Mouse (Mus musculus): ENCODE data around the gene Smarcd3. TPM values are rescaled to one million over a fixed set of nuclear protein-coding genes. Genes with fewer than 3 reads are reported as not detected.

The Smarcd3 gene
- polyA plus RNA-seq, 1 experiment from 2014 or later = 15.2 TPM

GRCm38 (mm10) chr5:24597221-24597728 lies 26.9 kb downstream of the Smarcd3 start:
- no peak overlapping the region for H3K4me3 ChIP-seq (ENCODE audit: low read depth, low read length)
- no peaks in the 10 kb centered on the region for H3K9me3 ChIP-seq (ENCODE audit: control insufficient read depth, low read length)
- no peak overlapping the region for H3K9ac ChIP-seq (ENCODE audit: low read depth, low read length)
- no peak overlapping the region for H3K4me2 ChIP-seq
- 62% methylated on average over 2 of the region's 2 CpGs for WGBS
- peaks cover 49% of the 10 kb centered on the region for H3K27me3 ChIP-seq (replicated peaks; ENCODE audit: control insufficient read depth, insufficient read depth, low read length)
- ATAC-seq (replicated peaks; ENCODE audit: low FRiP score) (no peak; the same call in 1 of the 2 replicates), DNase-seq (ENCODE audit: low spot score) (peak; percentile 72)
- peaks cover 5% of the 10 kb centered on the region; the same call in 1 of the 2 replicates for H3K36me3 ChIP-seq (ENCODE audit: control insufficient read depth, insufficient read depth, low read length)
- no peak overlapping the region for H3K27ac ChIP-seq (ENCODE audit: low read depth, low read length)
- H3K4me1 ChIP-seq (replicated peaks; ENCODE audit: control insufficient read depth, insufficient read depth, low read length) = peaks cover 7% of the 10 kb centered on the region

- WGBS = 33% methylated on average over 11 of the region's 11 CpGs
- DNase-seq (ENCODE audit: low spot score) = no peak
- peaks cover 13% of the 10 kb centered on the region for H3K4me1 ChIP-seq (replicated peaks; ENCODE audit: control insufficient read depth, insufficient read depth, low read length)
These were observed 27.6 kb downstream of the Smarcd3 start for GRCm38 (mm10) chr5:24596519-24597171.

GRCm38 (mm10) chr5:24595786-24596380 lies 28.3 kb downstream of the Smarcd3 start:
- Histone ChIP-seq H3K4me1 (replicated peaks; ENCODE audit: control insufficient read depth, insufficient read depth, low read length) (peaks cover 18% of the 10 kb centered on the region), H3K4me3 (ENCODE audit: low read depth, low read length) (no peak overlapping the region), H3K4me2 (no peak overlapping the region), H3K36me3 (ENCODE audit: control insufficient read depth, insufficient read depth, low read length) (peaks cover 10% of the 10 kb centered on the region; the same call in 1 of the 2 replicates), H3K27ac (ENCODE audit: low read depth, low read length) (no peak overlapping the region), H3K9me3 (ENCODE audit: control insufficient read depth, low read length) (no peaks in the 10 kb centered on the region), H3K9ac (ENCODE audit: low read depth, low read length) (no peak overlapping the region), H3K27me3 (replicated peaks; ENCODE audit: control insufficient read depth, insufficient read depth, low read length) (peaks cover 35% of the 10 kb centered on the region)
- WGBS = 72% methylated on average over 14 of the region's 14 CpGs
- ATAC-seq (replicated peaks; ENCODE audit: low FRiP score) (no peak), DNase-seq (ENCODE audit: low spot score) (no peak)

More at GRCm38 (mm10) chr5:24596519-24597171, 27.6 kb downstream of the Smarcd3 start:
- H3K9ac ChIP-seq (ENCODE audit: low read depth, low read length) = no peak overlapping the region
- no peak overlapping the region for H3K4me3 ChIP-seq (ENCODE audit: low read depth, low read length)
- H3K27ac ChIP-seq (ENCODE audit: low read depth, low read length) = no peak overlapping the region
- H3K27me3 ChIP-seq (replicated peaks; ENCODE audit: control insufficient read depth, insufficient read depth, low read length) = peaks cover 43% of the 10 kb centered on the region
- H3K4me2 ChIP-seq = no peak overlapping the region
- no peaks in the 10 kb centered on the region for H3K9me3 ChIP-seq (ENCODE audit: control insufficient read depth, low read length)
- ATAC-seq (replicated peaks; ENCODE audit: low FRiP score) = no peak
- H3K36me3 ChIP-seq (ENCODE audit: control insufficient read depth, insufficient read depth, low read length) = peaks cover 8% of the 10 kb centered on the region; the same call in 1 of the 2 replicates

- peaks cover 21% of the 10 kb centered on the region for H3K4me1 ChIP-seq (replicated peaks; ENCODE audit: control insufficient read depth, insufficient read depth, low read length)
- H3K4me2 ChIP-seq = no peak overlapping the region
- H3K27ac ChIP-seq (ENCODE audit: low read depth, low read length) = no peak overlapping the region
- WGBS = 77% methylated on average over 5 of the region's 5 CpGs
- peaks cover 12% of the 10 kb centered on the region; the same call in 1 of the 2 replicates for H3K36me3 ChIP-seq (ENCODE audit: control insufficient read depth, insufficient read depth, low read length)
- H3K27me3 ChIP-seq (replicated peaks; ENCODE audit: control insufficient read depth, insufficient read depth, low read length) = peaks cover 29% of the 10 kb centered on the region
- H3K9ac ChIP-seq (ENCODE audit: low read depth, low read length) = no peak overlapping the region
- no peak overlapping the region for H3K4me3 ChIP-seq (ENCODE audit: low read depth, low read length)
- DNase-seq (ENCODE audit: low spot score) = no peak
- ATAC-seq (replicated peaks; ENCODE audit: low FRiP score) = no peak
- H3K9me3 ChIP-seq (ENCODE audit: control insufficient read depth, low read length) = no peaks in the 10 kb centered on the region
These were observed 28.9 kb downstream of the Smarcd3 start for GRCm38 (mm10) chr5:24595261-24595660.

DNA sequence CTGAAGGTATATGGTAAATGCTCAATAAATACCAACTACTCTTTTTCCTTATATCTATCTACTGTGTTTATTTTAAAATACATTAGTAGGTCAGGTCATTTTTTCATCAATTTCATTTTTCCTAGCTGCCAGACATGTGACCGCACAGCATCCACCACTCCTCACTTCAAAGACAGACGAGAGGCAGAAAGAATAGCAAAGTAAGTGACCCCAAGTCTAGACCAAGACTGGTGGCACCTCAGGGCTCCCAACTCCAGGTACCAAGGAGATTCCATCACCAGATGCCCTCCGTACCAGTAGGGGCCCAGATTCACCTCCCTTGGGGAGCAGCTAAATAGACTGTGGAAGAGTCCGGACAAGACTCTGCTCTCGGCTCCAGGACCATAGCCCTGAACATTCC lies 29.9 kb downstream of the Smarcd3 start:
- Histone ChIP-seq H3K9ac (ENCODE audit: low read depth, low read length) (no peak overlapping the region), H3K4me1 (replicated peaks; ENCODE audit: control insufficient read depth, insufficient read depth, low read length) (peaks cover 21% of the 10 kb centered on the region), H3K27ac (ENCODE audit: low read depth, low read length) (no peak overlapping the region), H3K27me3 (replicated peaks; ENCODE audit: control insufficient read depth, insufficient read depth, low read length) (peaks cover 20% of the 10 kb centered on the region), H3K36me3 (ENCODE audit: control insufficient read depth, insufficient read depth, low read length) (peaks cover 12% of the 10 kb centered on the region; the same call in 1 of the 2 replicates), H3K4me2 (no peak overlapping the region), H3K9me3 (ENCODE audit: control insufficient read depth, low read length) (no peaks in the 10 kb centered on the region), H3K4me3 (ENCODE audit: low read depth, low read length) (no peak overlapping the region)
- WGBS = 87% methylated on average over 5 of the region's 5 CpGs
- no peak for ATAC-seq (replicated peaks; ENCODE audit: low FRiP score)
- DNase-seq (ENCODE audit: low spot score) = no peak

GRCm38 (mm10) chr5:24593928-24594327 lies 30.3 kb downstream of the Smarcd3 start:
- ATAC-seq (replicated peaks; ENCODE audit: low FRiP score) (no peak), DNase-seq (ENCODE audit: low spot score) (no peak)
- H3K4me1 ChIP-seq (replicated peaks; ENCODE audit: control insufficient read depth, insufficient read depth, low read length) = peaks cover 21% of the 10 kb centered on the region
- peaks cover 15% of the 10 kb centered on the region for H3K27me3 ChIP-seq (replicated peaks; ENCODE audit: control insufficient read depth, insufficient read depth, low read length)
- H3K9me3 ChIP-seq (ENCODE audit: control insufficient read depth, low read length) = no peaks in the 10 kb centered on the region
- H3K4me2 ChIP-seq = no peak overlapping the region
- no peak overlapping the region for H3K9ac ChIP-seq (ENCODE audit: low read depth, low read length)
- no peak overlapping the region for H3K4me3 ChIP-seq (ENCODE audit: low read depth, low read length)
- H3K27ac ChIP-seq (ENCODE audit: low read depth, low read length) = no peak overlapping the region
- 72% methylated on average over 10 of the region's 10 CpGs for WGBS
- peaks cover 14% of the 10 kb centered on the region; the same call in 1 of the 2 replicates for H3K36me3 ChIP-seq (ENCODE audit: control insufficient read depth, insufficient read depth, low read length)

DNA sequence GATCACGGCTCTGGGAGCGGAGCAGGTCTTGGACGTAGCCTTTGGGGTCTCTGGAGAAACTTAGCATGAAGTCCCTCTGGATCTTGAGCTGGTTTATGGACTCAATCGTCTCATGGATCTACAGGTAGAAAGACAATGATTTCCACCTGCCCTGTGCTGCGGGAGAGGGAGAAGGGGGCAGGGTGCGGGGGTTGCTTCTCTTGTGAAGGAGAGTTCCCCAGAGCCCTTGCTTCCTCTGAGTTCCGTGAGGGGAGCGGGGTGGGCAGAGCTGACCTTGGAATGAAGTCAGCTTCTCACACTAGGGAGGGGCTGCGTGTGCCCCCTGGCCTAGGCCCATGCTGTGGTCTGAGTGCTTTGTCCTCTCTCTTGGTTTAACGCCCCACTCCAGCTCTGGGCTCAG lies 31.0 kb downstream of the Smarcd3 start:
- H3K4me1 ChIP-seq (replicated peaks; ENCODE audit: control insufficient read depth, insufficient read depth, low read length) = peaks cover 24% of the 10 kb centered on the region
- 79% methylated on average over 10 of the region's 10 CpGs for WGBS
- no peaks in the 10 kb centered on the region for H3K9me3 ChIP-seq (ENCODE audit: control insufficient read depth, low read length)
- ATAC-seq (replicated peaks; ENCODE audit: low FRiP score) = no peak
- no peak overlapping the region for H3K4me2 ChIP-seq
- no peak overlapping the region for H3K4me3 ChIP-seq (ENCODE audit: low read depth, low read length)
- H3K27ac ChIP-seq (ENCODE audit: low read depth, low read length) = no peak overlapping the region
- no peak overlapping the region for H3K9ac ChIP-seq (ENCODE audit: low read depth, low read length)
- no peak for DNase-seq (ENCODE audit: low spot score)
- peaks cover 14% of the 10 kb centered on the region; the same call in 1 of the 2 replicates for H3K36me3 ChIP-seq (ENCODE audit: control insufficient read depth, insufficient read depth, low read length)
- peaks cover 9% of the 10 kb centered on the region for H3K27me3 ChIP-seq (replicated peaks; ENCODE audit: control insufficient read depth, insufficient read depth, low read length)

- Histone ChIP-seq H3K36me3 (ENCODE audit: control insufficient read depth, insufficient read depth, low read length) (peaks cover 14% of the 10 kb centered on the region; the same call in 1 of the 2 replicates), H3K9me3 (ENCODE audit: control insufficient read depth, low read length) (no peaks in the 10 kb centered on the region), H3K4me1 (replicated peaks; ENCODE audit: control insufficient read depth, insufficient read depth, low read length) (peaks cover 30% of the 10 kb centered on the region), H3K27me3 (replicated peaks; ENCODE audit: control insufficient read depth, insufficient read depth, low read length) (peaks cover 4% of the 10 kb centered on the region), H3K4me2 (peak overlapping the region; percentile 62), H3K27ac (ENCODE audit: low read depth, low read length) (no peak overlapping the region), H3K4me3 (ENCODE audit: low read depth, low read length) (no peak overlapping the region), H3K9ac (ENCODE audit: low read depth, low read length) (no peak overlapping the region)
- 45% methylated on average over 21 of the region's 21 CpGs for WGBS
- ATAC-seq (replicated peaks; ENCODE audit: low FRiP score) = 0 out of 2 replicates have a peak, but pooled peaks have one; percentile 21
- no peak for DNase-seq (ENCODE audit: low spot score)
These were observed 31.6 kb downstream of the Smarcd3 start for GRCm38 (mm10) chr5:24592471-24593160.

All from liver, embryonic 11.5 days (tissue).